Mouse (Mus musculus): ENCODE measurements around the gene Pth2.

DNA sequence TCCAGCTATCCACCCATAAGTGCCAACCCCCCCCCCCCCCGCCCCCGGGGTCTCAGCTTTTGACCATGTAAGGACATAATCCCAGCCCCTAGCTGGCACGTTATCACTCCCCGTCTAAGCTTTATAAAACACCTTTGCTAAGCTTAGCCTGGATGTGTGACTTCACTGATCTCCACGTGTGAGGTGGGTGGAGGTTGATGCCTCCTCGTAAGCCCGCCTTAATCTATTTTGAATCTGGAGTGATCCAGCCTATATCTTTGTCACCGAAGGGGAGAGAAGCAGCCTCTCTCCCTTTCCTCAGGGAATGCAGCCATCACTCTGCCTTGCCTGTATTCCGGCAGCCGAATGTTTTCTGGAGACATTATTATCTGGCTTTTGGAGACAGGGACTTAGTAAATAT is 21.9 kb downstream of the Pth2 start:
- TF ChIP-seq POLR2A (IDR thresholded peaks at IDR 0.05; ENCODE audit: borderline replicate concordance, insufficient read depth, low read length) (no peak), CTCF (IDR thresholded peaks at IDR 0.05; ENCODE audit: borderline replicate concordance, insufficient read depth, low read depth, low read length) (no peak)
